Mouse (Mus musculus): ENCODE measurements around the gene Taar8b. TPM values are rescaled to one million over a fixed set of nuclear protein-coding genes. Genes with fewer than 3 reads are reported as not detected.
"Not testable (repeated sequence)": the region's sequence is repeated elsewhere in the genome, so short reads cannot be mapped to it uniquely, and the experiment has no call there.

The Taar8b gene
- polyA plus RNA-seq, 1 experiment from 2014 or later = not detected

DNA sequence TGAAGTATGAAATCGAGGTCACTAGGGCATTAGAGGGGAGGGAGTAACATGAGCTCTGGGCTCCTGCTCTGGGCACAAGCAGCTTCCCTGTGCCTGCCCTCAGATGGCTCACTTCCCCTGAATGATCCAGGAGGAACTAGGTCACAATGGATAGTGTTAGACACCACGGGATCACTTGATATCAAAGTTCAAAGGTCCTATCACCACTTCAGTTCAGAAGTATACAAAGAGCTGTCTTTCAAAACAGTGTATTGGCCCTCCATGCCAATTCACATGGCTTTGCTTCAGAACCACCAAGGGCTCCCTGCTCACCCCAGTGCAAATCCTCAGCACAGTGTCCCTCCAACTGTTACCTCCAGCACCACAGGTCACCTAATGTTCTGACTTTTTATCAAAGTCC lies 17.3 kb downstream of the Taar8b start:
- not testable (repeated sequence) for H3K9me3 ChIP-seq (ENCODE audit: control insufficient read depth, low read length); H3K27me3 ChIP-seq (ENCODE audit: control insufficient read depth, insufficient read depth, low read length); H3K9ac ChIP-seq (ENCODE audit: low read depth, low read length); H3K4me3 ChIP-seq (ENCODE audit: low read length); H3K4me2 ChIP-seq (replicated peaks; ENCODE audit: low read depth, low read length); H3K36me3 ChIP-seq (ENCODE audit: control insufficient read depth, insufficient read depth, low read length); H3K27ac ChIP-seq (ENCODE audit: low read depth, low read length); H3K4me1 ChIP-seq (ENCODE audit: control insufficient read depth, insufficient read depth, low read length); ATAC-seq (ENCODE audit: low FRiP score, low TSS enrichment)
- WGBS = 23% methylated on average over 2 of the region's 2 CpGs

DNA sequence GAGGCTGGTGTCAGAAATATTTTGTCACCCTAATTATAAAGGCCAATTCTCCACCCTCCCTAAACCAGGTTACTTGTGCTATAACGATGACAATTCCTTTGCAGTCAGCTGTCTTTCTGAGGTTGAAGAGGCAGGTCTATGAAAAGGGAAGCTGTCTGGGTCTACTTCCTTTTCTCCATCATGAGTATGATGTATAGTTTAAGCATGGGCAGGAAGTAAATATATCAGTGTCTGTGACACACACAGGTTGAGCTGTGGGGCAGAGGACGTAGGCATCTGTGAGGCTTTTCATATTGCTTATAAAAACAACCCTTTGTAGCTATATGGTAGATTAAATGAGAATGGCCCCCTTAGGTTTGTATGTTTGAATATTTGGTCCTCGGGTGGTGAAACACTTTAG lies 33.1 kb downstream of the Taar8b start:
- Histone ChIP-seq H3K4me2 (replicated peaks; ENCODE audit: low read depth, low read length) (no peak overlapping the region), H3K4me1 (ENCODE audit: control insufficient read depth, insufficient read depth, low read length) (no peaks in the 10 kb centered on the region), H3K36me3 (ENCODE audit: control insufficient read depth, insufficient read depth, low read length) (no peaks in the 10 kb centered on the region), H3K4me3 (ENCODE audit: low read length) (no peak overlapping the region), H3K27ac (ENCODE audit: low read depth, low read length) (no peak overlapping the region), H3K9ac (ENCODE audit: low read depth, low read length) (no peak overlapping the region), H3K27me3 (ENCODE audit: control insufficient read depth, insufficient read depth, low read length) (no peaks in the 10 kb centered on the region), H3K9me3 (ENCODE audit: control insufficient read depth, low read length) (no peaks in the 10 kb centered on the region)
- ATAC-seq (ENCODE audit: low FRiP score, low TSS enrichment) = no peak
- WGBS = 77% methylated on average over 3 of the region's 3 CpGs

DNA sequence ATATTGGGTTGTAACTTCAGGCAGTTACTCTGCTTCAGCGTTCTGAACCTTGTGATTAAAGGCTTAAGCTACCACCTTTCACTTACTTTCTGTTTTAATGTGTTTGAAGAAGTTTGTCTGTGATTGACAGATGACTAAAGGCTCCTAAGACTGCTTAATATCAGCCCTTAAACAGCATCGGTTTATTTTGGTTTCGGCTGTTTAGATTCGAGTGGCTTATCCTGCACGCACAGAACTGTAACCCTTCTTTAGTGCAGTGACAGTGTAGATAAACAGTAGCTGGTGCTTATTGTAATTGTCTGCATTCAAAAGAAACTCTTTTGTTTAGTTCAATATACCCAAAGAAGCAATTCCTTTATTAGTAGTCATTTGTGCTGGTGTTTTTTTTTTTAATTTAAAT lies 40.1 kb downstream of the Taar8b start:
- no peak overlapping the region for H3K9ac ChIP-seq (ENCODE audit: low read depth, low read length)
- 81% methylated on average over 5 of the region's 5 CpGs for WGBS
- H3K27ac ChIP-seq (ENCODE audit: low read depth, low read length) = no peak overlapping the region
- no peak overlapping the region for H3K4me3 ChIP-seq (ENCODE audit: low read length)
- H3K27me3 ChIP-seq (ENCODE audit: control insufficient read depth, insufficient read depth, low read length) = no peaks in the 10 kb centered on the region
- no peaks in the 10 kb centered on the region for H3K4me1 ChIP-seq (ENCODE audit: control insufficient read depth, insufficient read depth, low read length)
- ATAC-seq (ENCODE audit: low FRiP score, low TSS enrichment) = no peak
- H3K9me3 ChIP-seq (ENCODE audit: control insufficient read depth, low read length) = no peaks in the 10 kb centered on the region
- no peak overlapping the region for H3K4me2 ChIP-seq (replicated peaks; ENCODE audit: low read depth, low read length)
- H3K36me3 ChIP-seq (ENCODE audit: control insufficient read depth, insufficient read depth, low read length) = no peaks in the 10 kb centered on the region

DNA sequence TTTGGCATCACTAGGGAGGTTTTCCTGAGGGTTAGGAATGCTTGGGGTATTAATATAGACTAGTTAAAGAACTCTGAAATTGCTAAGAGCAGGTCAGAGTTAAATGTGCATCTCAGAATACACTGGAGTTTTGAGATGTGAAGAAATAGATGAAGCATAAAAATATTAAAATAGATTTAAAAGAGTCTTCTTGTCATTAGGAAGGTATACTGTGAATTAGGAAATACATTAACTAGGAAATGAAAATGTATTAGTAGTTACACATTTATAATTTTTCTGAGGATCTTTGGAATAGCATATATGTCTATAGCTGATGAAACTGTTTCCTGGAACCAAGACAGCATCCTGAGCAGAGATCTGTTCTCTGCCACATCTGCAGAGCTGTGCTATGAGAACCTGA lies 42.9 kb downstream of the Taar8b start, which contains the start of gene Taar7f:
Gene Taar7f (plus strand): TSS at position 301 of the 400 bp plus-strand sequence.
- H3K27me3 ChIP-seq (ENCODE audit: control insufficient read depth, insufficient read depth, low read length) = no peaks in the 10 kb centered on the region
- no peak within 1 kb of the TSS for H3K4me3 ChIP-seq (ENCODE audit: low read length)
- H3K27ac ChIP-seq (ENCODE audit: low read depth, low read length) = no peak within 1 kb of the TSS
- no peak for ATAC-seq (ENCODE audit: low FRiP score, low TSS enrichment)
- H3K4me1 ChIP-seq (ENCODE audit: control insufficient read depth, insufficient read depth, low read length) = no peaks in the 10 kb centered on the region
- H3K9me3 ChIP-seq (ENCODE audit: control insufficient read depth, low read length) = no peaks in the 10 kb centered on the region
- no peak within 1 kb of the TSS for H3K9ac ChIP-seq (ENCODE audit: low read depth, low read length)
- H3K4me2 ChIP-seq (replicated peaks; ENCODE audit: low read depth, low read length) = no peak within 1 kb of the TSS
- no peaks in the 10 kb centered on the region for H3K36me3 ChIP-seq (ENCODE audit: control insufficient read depth, insufficient read depth, low read length)

Other genes starting within 250 kb of the Taar8b start
- not detected in 2 replicates for gene Vnn3, start 240.8 kb downstream of the Taar8b start, polyA plus RNA-seq (2014; fragmentation: Nextera tagmentation; extraction: Ambion mirVana)
- 0.74 and 0.79 TPM in 2 replicates for gene Vnn1, start 197.6 kb downstream of the Taar8b start, polyA plus RNA-seq (2014; fragmentation: Nextera tagmentation; extraction: Ambion mirVana)
- gene Taar1, start 171.9 kb downstream of the Taar8b start, polyA plus RNA-seq (2014; fragmentation: Nextera tagmentation; extraction: Ambion mirVana) = not detected in 2 replicates
- not detected in 2 replicates for gene Taar2, start 153.7 kb downstream of the Taar8b start, polyA plus RNA-seq (2014; fragmentation: Nextera tagmentation; extraction: Ambion mirVana)
- not detected in 2 replicates for gene Taar3, start 142.7 kb downstream of the Taar8b start, polyA plus RNA-seq (2014; fragmentation: Nextera tagmentation; extraction: Ambion mirVana)
- not detected in 2 replicates for gene Taar4, start 131.8 kb downstream of the Taar8b start, polyA plus RNA-seq (2014; fragmentation: Nextera tagmentation; extraction: Ambion mirVana)
- gene Taar5, start 121.6 kb downstream of the Taar8b start, polyA plus RNA-seq (2014; fragmentation: Nextera tagmentation; extraction: Ambion mirVana) = not detected in 2 replicates
- not detected in 2 replicates for gene Taar6, start 106.6 kb downstream of the Taar8b start, polyA plus RNA-seq (2014; fragmentation: Nextera tagmentation; extraction: Ambion mirVana)
- gene Taar7a, start 98.8 kb downstream of the Taar8b start, polyA plus RNA-seq (2014; fragmentation: Nextera tagmentation; extraction: Ambion mirVana) = not detected in 2 replicates
- gene Taar7b, start 92.4 kb downstream of the Taar8b start, polyA plus RNA-seq (2014; fragmentation: Nextera tagmentation; extraction: Ambion mirVana) = not detected in 2 replicates
- gene Taar7d, start 65.1 kb downstream of the Taar8b start, polyA plus RNA-seq (2014; fragmentation: Nextera tagmentation; extraction: Ambion mirVana) = not detected in 2 replicates
- gene Taar7e, start 54.7 kb downstream of the Taar8b start, polyA plus RNA-seq (2014; fragmentation: Nextera tagmentation; extraction: Ambion mirVana) = not detected in 2 replicates
- not detected in 2 replicates for gene Taar7f, start 42.8 kb downstream of the Taar8b start, polyA plus RNA-seq (2014; fragmentation: Nextera tagmentation; extraction: Ambion mirVana)
- gene Taar8a, start 15.8 kb downstream of the Taar8b start, polyA plus RNA-seq (2014; fragmentation: Nextera tagmentation; extraction: Ambion mirVana) = not detected in 2 replicates
- not detected in 2 replicates for gene Taar8c, start 9.6 kb upstream of the Taar8b start, polyA plus RNA-seq (2014; fragmentation: Nextera tagmentation; extraction: Ambion mirVana)
- gene Taar9, start 17.2 kb upstream of the Taar8b start, polyA plus RNA-seq (2014; fragmentation: Nextera tagmentation; extraction: Ambion mirVana) = not detected in 2 replicates
- 67.8 and 95.5 TPM in 2 replicates for gene Stx7, start 57.0 kb upstream of the Taar8b start, polyA plus RNA-seq (2014; fragmentation: Nextera tagmentation; extraction: Ambion mirVana)
- gene Moxd1, start 131.2 kb upstream of the Taar8b start, polyA plus RNA-seq (2014; fragmentation: Nextera tagmentation; extraction: Ambion mirVana) = 18.1 and 29.7 TPM in 2 replicates